Mouse (Mus musculus) T-helper 1 cell (primary cell): ENCODE results near the gene Palm2.

Experiments
- in situ Hi-C: fragments of 300-600 bp; cut with MboI, MseI; formaldehyde crosslinking; loops from one replicate; pipeline ENCODE4 v1.15.1; 2025; ENCODE audit warnings: high pct_unique_total_duplicates

Palm2 gene

DNA sequence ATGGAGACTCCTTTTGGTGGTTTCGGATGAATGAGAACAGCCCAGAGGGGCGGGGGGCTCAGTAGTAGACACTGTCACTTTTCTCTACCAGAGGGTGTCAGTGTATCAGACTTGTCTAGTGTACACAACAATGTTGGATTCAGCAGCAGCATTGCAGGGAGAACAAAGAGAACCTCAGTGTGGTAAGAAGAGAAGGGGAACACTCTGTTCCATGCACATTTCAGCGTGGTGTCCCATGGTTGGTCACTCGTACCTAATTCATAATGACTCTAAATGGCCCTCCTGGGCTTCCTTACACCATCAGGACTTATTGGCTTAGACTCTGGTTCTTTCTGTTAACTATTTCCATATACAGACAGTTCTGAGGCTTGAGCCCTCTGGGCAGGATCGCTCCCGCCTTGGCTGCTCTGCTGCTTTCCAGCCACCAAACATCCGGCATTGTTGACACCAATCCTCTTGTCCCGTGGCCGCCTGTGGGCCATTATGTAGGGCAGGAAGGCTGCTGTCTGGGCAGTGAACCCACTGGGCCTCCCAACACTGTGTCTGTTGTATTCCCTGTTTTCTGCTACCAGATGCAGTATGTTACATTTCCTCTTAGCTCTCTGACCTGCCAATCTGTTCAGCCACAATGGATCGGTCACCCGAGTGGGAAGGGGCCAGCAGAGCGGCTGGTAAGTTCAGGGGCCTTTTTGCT, 264.0 kb downstream of the Palm2 start:
- in situ Hi-C loops: no loop called here

DNA sequence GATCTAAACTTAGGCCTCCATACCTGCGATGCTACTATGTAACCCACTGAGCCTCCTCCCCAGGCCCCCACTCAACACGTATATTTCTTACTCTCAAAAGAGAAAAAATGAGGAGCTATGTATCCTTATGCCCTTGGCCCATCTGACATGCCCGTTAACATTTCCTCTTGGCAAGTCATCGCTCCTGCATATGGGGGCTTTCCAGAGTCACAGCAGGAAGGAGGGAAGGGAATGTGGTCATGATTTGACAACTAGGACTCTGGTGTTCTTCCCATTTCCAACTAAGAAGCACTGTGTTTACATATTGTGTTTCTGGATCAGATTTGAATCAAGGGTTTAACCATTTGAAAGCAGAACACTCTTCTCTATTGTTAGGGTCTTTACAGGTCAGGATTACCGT, 267.5 kb downstream of the Palm2 start:
- in situ Hi-C loops: no loop called here

DNA sequence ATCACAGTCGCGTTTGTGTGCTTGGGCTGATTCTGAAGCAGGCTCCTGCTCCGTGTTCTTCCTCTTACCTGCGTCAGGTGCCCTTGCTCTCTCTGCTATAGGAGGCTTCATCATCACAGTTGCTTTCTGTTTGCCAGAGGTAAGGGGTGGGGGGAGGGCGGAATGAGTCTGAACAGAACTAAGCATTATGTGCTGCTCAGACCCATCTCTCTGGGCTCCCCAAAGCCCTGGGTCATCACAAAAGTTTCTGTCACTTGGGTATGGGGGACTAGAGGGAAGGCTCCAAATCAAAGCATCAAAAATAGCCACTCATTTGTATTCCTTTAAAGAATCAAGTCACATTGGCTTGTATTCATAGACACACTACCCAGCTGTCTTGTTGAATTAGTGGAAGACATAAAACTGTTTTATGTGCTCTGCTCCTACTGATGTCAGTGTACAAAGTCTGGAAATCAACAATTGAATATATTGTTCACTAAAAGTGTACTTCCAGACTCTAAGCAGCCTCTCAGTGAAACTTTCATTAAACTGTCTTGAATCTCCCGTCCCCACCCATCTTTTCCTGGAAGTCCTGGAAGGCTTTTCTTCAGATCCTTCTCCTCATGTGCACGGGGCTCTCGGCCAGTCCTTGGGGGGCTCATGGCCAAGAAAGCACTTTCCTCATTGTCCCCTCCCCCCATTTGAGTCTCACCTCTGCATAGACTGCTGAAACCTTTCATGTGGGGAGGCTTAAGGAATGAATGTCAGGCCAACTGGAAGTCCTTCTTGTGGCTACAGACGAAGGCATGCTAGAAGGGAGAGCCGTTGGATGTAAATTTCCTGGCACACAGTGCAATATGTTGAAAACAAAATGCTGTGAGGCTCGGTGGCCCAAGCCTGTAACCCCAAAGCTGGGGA, 269.8 kb downstream of the Palm2 start:
- in situ Hi-C loops: no loop called here

DNA sequence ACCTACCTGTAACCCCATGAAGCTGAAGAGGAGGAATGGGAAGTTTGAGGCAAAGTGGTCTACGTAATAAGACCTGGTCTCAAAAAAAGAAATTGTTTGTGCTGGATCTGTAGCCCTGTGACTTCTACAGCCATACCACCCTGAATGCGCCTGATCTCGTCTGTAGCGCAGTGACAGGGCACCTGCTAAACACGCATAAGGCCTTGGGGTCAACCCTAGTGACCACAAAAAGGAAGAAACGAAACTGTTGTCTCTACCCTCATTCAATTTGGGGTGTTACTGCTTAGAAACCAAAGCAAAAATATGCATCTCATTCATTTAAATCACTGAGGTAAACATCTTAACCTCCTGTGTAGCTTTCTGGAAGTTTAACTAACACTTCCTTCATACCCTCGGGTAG, 270.5 kb downstream of the Palm2 start:
- in situ Hi-C loops: no loop called here

DNA sequence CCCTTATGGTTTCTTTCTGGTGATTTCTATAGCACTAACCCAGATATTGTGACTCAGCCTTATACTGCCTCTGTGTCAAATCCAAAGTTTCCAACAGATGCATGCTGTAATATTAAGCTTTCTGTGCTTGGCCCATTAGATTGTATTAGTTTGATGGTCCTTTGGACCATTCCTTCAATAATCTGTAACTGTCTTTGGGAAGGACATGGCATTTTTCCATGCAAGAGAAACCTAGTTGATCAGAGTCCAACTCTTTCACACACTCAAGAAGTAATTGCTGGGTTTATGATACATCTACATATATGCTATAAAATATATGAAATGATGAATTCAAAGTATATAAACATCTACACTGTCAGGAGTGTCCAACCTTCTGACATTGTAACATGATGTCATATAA, 281.8 kb downstream of the Palm2 start:
- in situ Hi-C loops: no loop called here

DNA sequence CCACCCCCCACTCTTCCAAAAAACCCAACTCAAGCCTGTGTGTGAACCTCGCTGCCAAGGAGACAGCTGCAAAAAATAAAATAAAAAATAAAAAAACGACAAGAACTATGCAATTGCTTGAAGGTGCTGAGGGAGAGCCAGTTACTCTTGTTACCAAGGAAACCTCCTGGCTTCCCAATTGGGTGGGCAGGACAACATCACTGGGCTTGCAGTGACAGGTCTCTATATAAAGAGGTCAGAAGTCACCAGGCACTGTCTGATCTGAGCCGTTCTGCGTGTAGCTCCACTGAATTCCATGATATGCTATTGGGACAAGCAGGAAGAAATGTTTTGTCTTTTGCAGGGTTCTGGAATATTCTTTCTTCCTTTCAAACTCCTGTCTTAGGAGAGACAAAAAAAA, 282.7 kb downstream of the Palm2 start:
- in situ Hi-C loops: no loop called here

DNA sequence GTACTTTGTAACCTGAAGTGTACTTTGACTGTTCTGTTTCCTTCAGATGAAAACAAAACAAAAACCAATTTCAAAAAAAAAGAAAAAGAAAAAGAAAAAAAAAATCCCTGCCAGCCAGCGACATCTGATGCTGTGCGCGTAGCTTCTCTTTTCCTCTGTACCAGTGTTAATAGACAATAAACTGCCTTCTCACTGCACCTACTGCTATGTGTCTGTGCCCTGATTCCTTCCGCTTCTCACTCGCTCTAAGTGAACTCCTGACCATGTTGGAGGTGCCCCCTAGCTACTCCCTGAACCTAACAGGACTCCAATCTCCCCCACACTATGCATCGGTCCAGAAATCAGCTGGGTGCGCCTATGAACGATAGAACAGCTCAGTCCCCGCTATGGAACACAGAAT, 283.3 kb downstream of the Palm2 start, which contains the start of gene Akap2:
Gene Akap2 (plus strand): TSS at position 304 of the 400 bp plus-strand sequence.
- in situ Hi-C loops: no loop called here

DNA sequence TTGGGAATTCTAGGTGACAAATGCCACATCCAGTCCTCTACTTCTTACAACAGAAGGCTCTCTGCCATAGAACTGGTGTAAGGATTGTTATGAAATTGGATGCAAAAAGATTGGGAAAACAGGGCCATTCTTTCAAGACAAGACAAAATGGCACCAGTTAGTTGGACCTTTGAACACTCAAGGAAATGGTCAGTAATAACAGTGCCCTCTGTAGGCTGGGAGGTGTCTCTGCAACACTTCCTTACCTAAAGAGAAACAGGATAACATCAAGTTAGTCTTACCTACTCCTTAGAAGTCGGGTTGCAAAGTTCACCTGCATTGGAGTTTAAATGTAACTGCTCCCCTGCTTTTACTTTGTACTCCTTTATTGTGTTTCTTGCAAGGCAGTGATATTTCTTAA, 285.3 kb downstream of the Palm2 start:
- in situ Hi-C loops: no loop called here

DNA sequence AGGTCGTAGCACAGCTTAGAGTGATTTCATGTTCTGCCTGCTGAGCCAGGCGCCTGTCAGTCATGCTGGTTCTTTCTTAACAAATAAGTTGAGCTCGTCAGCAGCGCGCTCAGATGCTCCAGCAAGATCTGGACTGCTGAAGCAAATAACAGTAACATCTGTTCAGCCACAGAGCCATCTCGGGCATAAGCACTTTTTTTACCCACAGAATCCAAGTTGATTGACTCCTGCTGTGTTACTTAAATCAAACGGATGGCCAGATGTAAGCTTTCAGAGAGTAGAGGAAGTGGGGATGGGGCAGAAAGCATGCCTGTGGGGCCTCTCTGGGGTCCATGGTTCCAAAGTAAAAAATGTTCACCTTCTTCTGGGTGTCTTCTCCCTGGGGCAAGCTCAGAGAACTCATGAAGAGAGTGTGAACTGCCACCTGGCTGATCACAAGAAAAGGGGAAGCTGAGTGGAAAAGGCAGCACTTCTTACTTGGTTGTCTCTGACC, 286.9 kb downstream of the Palm2 start:
- in situ Hi-C loops: no loop called here

DNA sequence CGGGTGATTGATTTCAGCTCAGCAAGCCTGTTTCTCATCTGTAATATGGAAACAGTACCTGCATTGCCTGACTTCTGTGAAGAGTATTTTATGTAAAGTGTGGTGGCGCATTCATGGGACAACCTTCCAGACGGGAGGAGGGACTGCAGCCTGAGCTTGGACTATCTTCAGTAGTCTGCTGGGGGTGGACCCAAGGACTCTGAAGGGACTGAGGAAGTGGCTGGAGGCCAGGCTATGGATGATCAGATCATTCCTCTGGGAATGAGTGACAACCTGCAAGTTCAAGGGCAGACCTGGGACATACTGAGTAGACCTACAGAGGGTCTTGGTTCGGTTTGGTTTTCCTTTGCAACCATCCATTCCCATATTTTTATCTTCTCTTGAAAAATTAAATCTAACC, 288.2 kb downstream of the Palm2 start:
- in situ Hi-C loops: no loop called here

DNA sequence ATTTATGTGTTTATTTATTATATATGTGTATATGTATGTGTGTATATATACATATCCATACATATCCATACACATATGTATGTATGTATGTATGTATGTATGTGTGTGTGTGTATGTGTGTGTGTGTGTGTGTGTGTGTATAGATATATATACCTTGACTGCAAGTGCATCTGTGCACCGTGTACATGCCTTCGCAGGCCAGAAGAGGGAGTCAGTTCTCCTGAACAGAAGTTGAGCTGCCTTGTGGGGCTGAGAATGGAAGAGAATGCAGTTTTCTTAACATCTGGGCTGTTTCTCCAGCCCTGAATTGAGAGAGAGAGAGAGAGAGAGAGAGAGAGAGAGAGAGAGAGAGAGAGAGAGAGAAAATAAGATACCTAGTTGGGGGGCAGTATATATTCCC, 289.6 kb downstream of the Palm2 start:
- in situ Hi-C loops: no loop called here

DNA sequence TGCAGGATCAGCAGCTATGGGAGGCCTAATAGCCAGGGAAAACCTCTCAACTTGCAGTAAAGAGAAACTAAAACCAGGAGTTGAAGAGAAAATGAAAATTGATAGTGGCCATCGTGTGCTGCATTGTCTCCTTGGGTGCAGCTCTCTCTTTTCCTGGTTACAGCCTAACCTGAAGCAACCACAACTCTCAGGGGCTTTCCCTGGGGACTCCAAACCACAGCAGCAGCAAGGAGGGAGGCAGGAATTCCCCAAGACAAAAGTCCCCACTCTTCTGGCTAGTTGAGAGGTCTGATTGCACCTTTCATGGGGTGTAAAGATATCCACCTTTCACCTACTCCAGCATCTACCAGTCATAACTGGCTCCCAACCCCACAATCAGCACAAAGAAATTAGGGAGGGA, 291.5 kb downstream of the Palm2 start:
- in situ Hi-C loops: loop anchor here (5.0 kb wide), 1 partner anchor 162 kb away; no protein-coding TSS in a partner anchor

DNA sequence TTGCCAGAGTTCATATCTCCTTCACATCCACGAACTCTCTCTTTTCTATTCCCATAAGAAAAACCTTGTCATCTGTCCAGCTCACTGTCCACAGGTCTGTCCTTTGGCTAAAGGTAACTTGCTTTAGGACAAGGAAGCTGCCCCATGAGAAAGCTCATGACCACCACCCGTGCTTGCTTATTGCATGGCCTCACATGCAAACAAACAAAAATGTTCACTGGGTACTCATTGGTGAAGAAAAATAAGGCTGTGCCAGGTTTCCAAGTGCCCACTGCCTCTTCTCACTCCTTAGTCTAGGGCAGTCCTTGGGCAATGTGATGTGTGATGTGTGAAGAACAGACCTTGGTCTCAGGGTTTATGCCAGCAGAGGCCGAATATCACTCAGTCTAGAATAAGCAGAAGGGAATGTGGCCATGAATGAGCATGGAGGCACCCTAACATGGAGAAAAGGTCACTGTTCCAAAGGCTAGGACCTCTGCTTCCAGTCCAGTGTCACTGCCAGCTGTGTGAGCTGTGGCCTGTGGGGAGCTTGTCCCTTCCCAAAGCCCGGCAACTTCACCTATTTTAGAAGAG, 294.6 kb downstream of the Palm2 start:
- in situ Hi-C loops: loop anchor here (5.0 kb wide), 1 partner anchor 159 kb away; no protein-coding TSS in a partner anchor

DNA sequence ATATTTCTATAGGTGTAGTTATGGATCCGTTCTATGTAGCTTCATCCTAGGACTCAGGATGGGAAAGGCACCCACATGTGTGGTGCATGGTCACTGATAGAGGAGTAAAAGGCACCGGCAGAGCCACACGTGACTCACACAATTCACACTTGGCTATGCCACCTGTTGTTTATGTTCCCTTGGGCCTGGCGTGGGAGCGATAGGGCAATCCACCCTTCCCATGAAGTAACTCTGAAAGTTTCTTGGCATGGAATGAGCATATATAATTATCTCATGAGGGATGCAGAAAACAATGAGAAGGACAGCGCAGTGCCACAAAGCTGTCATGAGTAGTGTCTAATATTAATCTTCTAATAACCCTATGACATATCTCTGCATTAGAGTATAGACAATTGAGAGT, 296.0 kb downstream of the Palm2 start:
- in situ Hi-C loops: no loop called here

DNA sequence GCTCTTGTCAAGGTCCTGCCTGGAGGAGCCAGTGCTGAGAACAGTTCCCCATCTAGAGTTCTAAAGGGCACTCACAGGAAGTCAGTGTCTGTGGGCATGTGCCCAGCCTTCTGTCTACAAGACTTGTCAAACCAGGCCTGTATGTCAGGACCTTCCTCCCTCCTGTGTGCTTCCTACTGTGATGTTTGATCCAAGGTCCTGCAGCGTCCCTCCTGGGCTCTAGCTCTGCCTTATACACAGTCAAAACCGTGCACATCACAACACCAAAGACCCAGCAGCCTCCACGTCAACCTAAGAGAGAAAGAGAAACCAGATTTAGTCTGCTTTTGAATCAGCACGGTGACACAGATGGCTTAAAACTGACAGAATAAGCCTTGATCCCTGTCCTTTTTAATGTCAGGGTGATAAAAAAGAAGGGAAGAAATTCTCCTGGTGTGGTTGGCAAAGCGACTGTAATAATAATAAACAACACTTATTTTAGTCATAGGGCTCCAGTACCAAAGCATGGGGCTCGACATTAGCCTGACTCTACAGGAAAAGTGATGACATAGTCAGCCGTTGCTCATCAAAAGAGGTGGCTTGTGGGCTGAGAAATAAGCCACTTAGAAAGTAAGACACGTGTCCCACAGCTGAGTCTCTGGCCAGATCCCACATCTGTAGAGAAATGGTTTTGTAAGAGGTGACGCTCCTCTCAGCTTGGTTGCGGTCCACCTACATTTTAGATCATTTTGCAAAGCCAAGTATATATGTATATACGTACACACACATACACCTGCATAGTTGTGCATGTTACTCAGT, 297.0 kb downstream of the Palm2 start:
- in situ Hi-C loops: no loop called here

DNA sequence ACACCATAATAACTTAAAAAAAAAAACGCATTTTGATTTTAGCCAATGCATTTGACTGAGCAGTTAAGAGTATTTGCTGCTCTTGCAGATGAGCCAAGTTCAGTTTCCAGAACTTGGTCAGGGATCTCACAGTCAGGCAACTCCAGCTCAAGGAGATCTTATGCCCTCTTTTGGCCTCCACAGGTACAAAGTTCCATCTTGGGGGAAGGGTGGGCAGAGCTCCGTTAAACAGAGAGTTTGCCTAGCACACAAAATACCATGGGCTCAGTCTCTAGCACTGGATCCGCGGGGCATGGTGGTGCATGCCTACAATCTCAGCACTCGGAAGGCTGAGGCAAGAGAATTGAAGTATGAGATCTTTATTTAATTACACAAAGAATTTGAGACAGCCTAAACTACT, 298.3 kb downstream of the Palm2 start:
- in situ Hi-C loops: no loop called here

DNA sequence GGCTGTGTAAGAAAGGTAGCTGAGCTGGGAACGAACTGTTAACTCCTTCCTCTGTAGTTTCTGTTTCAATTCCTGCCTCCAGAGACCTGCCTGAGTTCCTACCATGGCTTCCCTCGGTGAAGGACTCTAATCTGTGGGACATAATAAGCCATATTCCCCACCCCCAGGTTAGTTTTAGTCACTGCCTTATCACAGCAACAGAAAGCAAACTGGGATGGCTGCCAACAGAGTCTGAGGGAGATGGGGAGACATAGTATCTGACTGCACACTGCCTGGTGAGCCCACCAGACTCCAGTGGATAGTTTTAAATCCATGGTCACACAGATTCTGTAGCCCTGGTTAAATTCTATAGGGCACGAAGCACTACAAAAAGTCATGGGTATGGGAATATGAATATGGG, 299.4 kb downstream of the Palm2 start:
- in situ Hi-C loops: no loop called here

DNA sequence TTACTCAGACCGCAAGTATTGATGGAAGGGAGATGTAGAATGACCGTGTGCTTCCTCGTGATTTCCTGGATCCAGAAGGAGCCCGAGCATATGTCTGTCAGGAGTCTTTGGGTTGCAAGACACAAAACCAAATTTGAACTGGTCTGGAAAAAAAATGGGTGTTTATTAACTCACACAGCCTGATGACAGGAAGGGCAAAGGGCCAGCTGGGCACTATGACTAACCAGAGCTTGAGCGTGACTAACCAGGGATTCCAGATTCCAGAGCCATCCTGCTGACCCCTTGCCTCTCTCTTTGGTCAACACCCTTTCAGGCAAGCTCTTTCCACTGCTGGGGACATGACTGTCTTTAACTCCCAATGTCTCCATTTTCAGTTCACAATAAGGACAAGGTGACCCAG, 301.4 kb downstream of the Palm2 start:
- in situ Hi-C loops: loop anchor here (5.0 kb wide), 1 partner anchor 42 kb away; no protein-coding TSS in a partner anchor

DNA sequence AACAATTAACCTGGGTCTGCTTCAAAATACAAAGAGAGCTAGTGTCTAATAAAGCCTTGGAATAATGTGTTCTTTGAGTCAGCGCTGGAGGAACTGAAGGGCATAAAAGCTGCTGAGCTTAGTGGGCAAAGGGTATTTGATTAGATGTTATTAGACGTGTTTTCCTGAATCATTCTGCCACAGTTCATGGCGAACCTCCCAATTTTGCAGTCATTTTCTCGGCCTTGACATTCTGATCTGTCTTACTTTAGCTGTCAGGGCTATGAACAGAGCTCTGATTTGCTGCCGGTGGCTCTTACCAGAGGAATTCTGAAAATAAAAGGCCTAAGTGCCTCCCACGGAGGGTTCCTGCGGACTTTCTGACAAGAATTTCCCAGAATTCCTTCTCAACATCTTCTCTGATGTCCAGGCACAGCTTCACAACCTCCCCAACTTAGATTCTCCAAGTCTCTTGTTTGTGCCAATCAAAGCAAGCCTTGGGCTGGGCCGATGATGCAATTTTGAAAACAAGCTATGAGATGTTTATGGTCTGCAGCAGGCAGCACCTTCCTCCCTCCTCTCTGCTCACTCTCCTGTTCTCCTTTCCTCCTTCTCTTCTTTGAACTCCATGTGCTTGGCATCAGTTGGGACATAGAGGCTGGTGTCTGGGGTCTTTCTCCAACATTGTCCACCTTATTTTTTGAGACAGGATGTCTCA, 305.0 kb downstream of the Palm2 start:
- in situ Hi-C loops: loop anchor here (5.0 kb wide), 1 partner anchor 38 kb away; no protein-coding TSS in a partner anchor

DNA sequence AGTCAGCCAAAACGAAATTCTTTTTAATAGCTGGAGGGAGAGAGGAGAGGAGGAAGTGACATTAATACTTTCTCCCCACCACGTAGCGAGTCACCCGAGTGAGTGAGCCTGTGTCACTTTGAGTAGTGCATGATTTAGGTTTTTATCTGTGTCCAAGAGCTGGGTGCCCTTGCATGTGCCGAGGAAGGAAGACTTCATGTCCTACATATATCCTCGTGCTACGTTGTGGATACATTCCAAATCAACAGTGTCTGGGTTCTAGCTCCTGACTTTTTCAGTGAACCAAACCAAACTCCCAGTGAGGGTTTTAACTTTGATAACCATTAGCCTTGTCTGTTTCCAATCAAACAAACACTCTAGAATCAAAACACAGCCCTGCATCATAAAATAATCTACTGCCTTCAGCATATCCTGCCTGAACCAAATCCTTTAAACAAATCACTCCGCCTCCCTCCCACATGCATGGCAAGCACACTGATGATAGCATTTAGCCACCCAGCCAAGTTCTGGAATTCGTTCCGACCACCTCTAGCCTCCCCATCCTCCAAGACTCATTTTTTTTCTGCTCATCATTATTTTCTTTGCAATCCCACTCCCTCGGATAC, 309.4 kb downstream of the Palm2 start:
- in situ Hi-C loops: no loop called here
